15 mouse cellular contexts compared by ENCODE assay signal in genomic region chr5:150279387-150279786, GRCm38 (mm10).
"Had no signal": no experiment of that assay in that cellular context is flagged by ENCODE, and none has a peak within 500 bp of the region (broad histone marks: within the 10 kb centered on the region; RNA-seq: fewer than 3 reads in every experiment).

No protein-coding gene starts in this region.

- DNase-seq: kidney, adult 8-10 months; kidney, postnatal 10 days; kidney, postnatal 36 days; liver; lung, adult 18-20 months; lung, postnatal 10 days; lung, postnatal 36 days; retina, postnatal 1 day; right cerebral cortex, postnatal 25 days; thymus, adult 2 months; thymus, postnatal 14 days; thymus, postnatal 4 days had no signal

- ATAC-seq: liver, embryonic 12.5 days; midbrain, embryonic 13.5 days; midbrain, embryonic 16.5 days had no signal
